Mouse (Mus musculus): Measurements from ENCODE around the gene Lrrc51. TPM values are rescaled to one million over a fixed set of nuclear protein-coding genes. Genes with fewer than 3 reads are reported as not detected.

The Lrrc51 gene
- polyA plus RNA-seq, 1 experiment from 2014 or later = 15.0 TPM

- no peak overlapping the region for H3K4me3 ChIP-seq (ENCODE audit: low read length)
- no peak overlapping the region for H3K27ac ChIP-seq (ENCODE audit: low read depth, low read length)
- H3K9me3 ChIP-seq (ENCODE audit: control insufficient read depth, low read length) = no peaks in the 10 kb centered on the region
- H3K9ac ChIP-seq (ENCODE audit: low read depth, low read length) = no peak overlapping the region
- H3K27me3 ChIP-seq (replicated peaks; ENCODE audit: control insufficient read depth, insufficient read depth, low read length) = no peaks in the 10 kb centered on the region
- H3K4me2 ChIP-seq (ENCODE audit: low read length) = no peak overlapping the region
- H3K36me3 ChIP-seq (ENCODE audit: control insufficient read depth, insufficient read depth, low read length) = no peaks in the 10 kb centered on the region
- no peaks in the 10 kb centered on the region for H3K4me1 ChIP-seq (ENCODE audit: control insufficient read depth, insufficient read depth, low read depth, low read length)
- no peak for ATAC-seq
- 81% methylated on average over 11 of the region's 11 CpGs for WGBS
These were observed 67.0 kb downstream of the Lrrc51 start for GRCm38 (mm10) chr7:101866491-101867265.

- no peaks in the 10 kb centered on the region for H3K27me3 ChIP-seq (replicated peaks; ENCODE audit: control insufficient read depth, insufficient read depth, low read length)
- H3K27ac ChIP-seq (ENCODE audit: low read depth, low read length) = no peak within 1 kb of the TSS
- 74% methylated on average over 3 of the region's 3 CpGs for WGBS
- H3K4me2 ChIP-seq (ENCODE audit: low read length) = no peak within 1 kb of the TSS
- no peaks in the 10 kb centered on the region for H3K9me3 ChIP-seq (ENCODE audit: control insufficient read depth, low read length)
- no peak for ATAC-seq
- no peak within 1 kb of the TSS for H3K9ac ChIP-seq (ENCODE audit: low read depth, low read length)
- H3K4me3 ChIP-seq (ENCODE audit: low read length) = no peak within 1 kb of the TSS
- H3K36me3 ChIP-seq (ENCODE audit: control insufficient read depth, insufficient read depth, low read length) = no peaks in the 10 kb centered on the region
- no peaks in the 10 kb centered on the region for H3K4me1 ChIP-seq (ENCODE audit: control insufficient read depth, insufficient read depth, low read depth, low read length)
These were observed 70.3 kb downstream of the Lrrc51 start, which contains the start of gene Anapc15 for GRCm38 (mm10) chr7:101863415-101863814. Gene Anapc15 (plus strand): TSS chr7:101863715.

Small RNAs within 50 kb of the gene (microRNA-seq; reads per million reads assigned to microRNA genes)
- gene Gm22655 = not detected

Other genes starting within 250 kb of the Lrrc51 start
- 1.1 and 1.8 TPM in 2 replicates for gene Phox2a, start 115.6 kb downstream of the Lrrc51 start, polyA plus RNA-seq (2015; fragmentation: Nextera tagmentation; extraction: Ambion mirVana)
- gene Inppl1, start 95.7 kb downstream of the Lrrc51 start, polyA plus RNA-seq (2015; fragmentation: Nextera tagmentation; extraction: Ambion mirVana) = 9.3 and 14.3 TPM in 2 replicates
- gene Folr2, start 76.7 kb downstream of the Lrrc51 start, polyA plus RNA-seq (2015; fragmentation: Nextera tagmentation; extraction: Ambion mirVana) = 1.5 and 2.5 TPM in 2 replicates
- gene Anapc15, start 70.2 kb downstream of the Lrrc51 start, polyA plus RNA-seq (2015; fragmentation: Nextera tagmentation; extraction: Ambion mirVana) = 72.2 and 72.7 TPM in 2 replicates
- gene Folr1, start 63.1 kb downstream of the Lrrc51 start, polyA plus RNA-seq (2015; fragmentation: Nextera tagmentation; extraction: Ambion mirVana) = 60.3 and 70.1 TPM in 2 replicates
- 159 and 164 TPM in 2 replicates for gene Lamtor1, start 28.0 kb downstream of the Lrrc51 start, polyA plus RNA-seq (2015; fragmentation: Nextera tagmentation; extraction: Ambion mirVana)
- gene Tomt, start 27.5 kb downstream of the Lrrc51 start, polyA plus RNA-seq (2015; fragmentation: Nextera tagmentation; extraction: Ambion mirVana) = 0.38 and 0.62 TPM in 2 replicates
- gene Numa1, start 216 bp upstream of the Lrrc51 start, polyA plus RNA-seq (2015; fragmentation: Nextera tagmentation; extraction: Ambion mirVana) = 32.7 and 38.9 TPM in 2 replicates
- 4.1 and 4.7 TPM in 2 replicates for gene Il18bp, start 84.8 kb upstream of the Lrrc51 start, polyA plus RNA-seq (2015; fragmentation: Nextera tagmentation; extraction: Ambion mirVana)
- 35.0 and 35.9 TPM in 2 replicates for gene Rnf121, start 131.6 kb upstream of the Lrrc51 start, polyA plus RNA-seq (2015; fragmentation: Nextera tagmentation; extraction: Ambion mirVana)
- 24.6 and 26.9 TPM in 2 replicates for gene Xndc1, start 131.6 kb upstream of the Lrrc51 start, polyA plus RNA-seq (2015; fragmentation: Nextera tagmentation; extraction: Ambion mirVana)
- gene Xntrpc, start 131.8 kb upstream of the Lrrc51 start, polyA plus RNA-seq (2015; fragmentation: Nextera tagmentation; extraction: Ambion mirVana) = 0.63 and 1.3 TPM in 2 replicates
- gene Trpc2, start 149.2 kb upstream of the Lrrc51 start, polyA plus RNA-seq (2015; fragmentation: Nextera tagmentation; extraction: Ambion mirVana) = not detected in 2 replicates
- gene Art1, start 167.8 kb upstream of the Lrrc51 start, polyA plus RNA-seq (2015; fragmentation: Nextera tagmentation; extraction: Ambion mirVana) = 0.19 and 1.4 TPM in 2 replicates
- 0.23 and 0.35 TPM in 2 replicates for gene Art5, start 175.6 kb upstream of the Lrrc51 start, polyA plus RNA-seq (2015; fragmentation: Nextera tagmentation; extraction: Ambion mirVana)
- gene Chrna10, start 182.9 kb upstream of the Lrrc51 start, polyA plus RNA-seq (2015; fragmentation: Nextera tagmentation; extraction: Ambion mirVana) = not detected in 2 replicates